Mouse (Mus musculus) heart, adult 2 months (tissue): ENCODE measurements around the gene Srrd.

Experiments
- EP300 ChIP-seq: fragments of 200-500 bp; IDR thresholded peaks from 2 replicates; pipeline ENCODE4 v1.6.1; 2011; ENCODE audit warnings: low read depth, low read length, control low read depth; ENCODE audit not compliant: insufficient read depth
- POLR2A ChIP-seq: fragments of 200-500 bp; IDR thresholded peaks from 2 replicates; pipeline ENCODE4 v1.6.1; 2011; ENCODE audit warnings: mild to moderate bottlenecking, low read depth, low read length, control low read depth; ENCODE audit not compliant: insufficient read depth

- TF ChIP-seq EP300 (no peak), POLR2A (no peak)
Measured at GRCm38 (mm10) chr5:112364184-112364797, 21.5 kb upstream of the Srrd start.
